Mouse (Mus musculus): Measurements from ENCODE around the gene Nrp1. TPM values are rescaled to one million over a fixed set of nuclear protein-coding genes. Genes with fewer than 3 reads are reported as not detected.

Gene Nrp1
- polyA plus RNA-seq, 2 experiments from 2014 or later = 219 to 377 TPM

DNA sequence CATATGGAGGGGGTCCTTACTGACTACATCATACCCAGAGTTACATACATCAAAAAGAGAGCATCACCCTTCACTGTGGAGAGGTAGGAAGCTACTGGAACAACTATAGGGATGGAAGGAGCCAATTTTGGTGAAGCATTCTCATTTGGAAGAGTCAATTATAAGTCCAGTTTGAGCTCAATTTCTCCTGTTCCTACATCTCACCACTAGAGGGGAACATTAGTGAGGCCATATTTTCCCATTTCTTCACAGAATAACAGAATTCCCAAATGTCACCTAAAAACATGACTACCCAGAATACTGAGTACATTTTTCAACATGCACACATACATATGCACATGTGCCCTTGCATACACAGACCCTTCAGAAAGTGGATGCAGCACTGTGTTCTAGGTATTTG is 152.6 kb downstream of the Nrp1 start:
- no peak for ATAC-seq

DNA sequence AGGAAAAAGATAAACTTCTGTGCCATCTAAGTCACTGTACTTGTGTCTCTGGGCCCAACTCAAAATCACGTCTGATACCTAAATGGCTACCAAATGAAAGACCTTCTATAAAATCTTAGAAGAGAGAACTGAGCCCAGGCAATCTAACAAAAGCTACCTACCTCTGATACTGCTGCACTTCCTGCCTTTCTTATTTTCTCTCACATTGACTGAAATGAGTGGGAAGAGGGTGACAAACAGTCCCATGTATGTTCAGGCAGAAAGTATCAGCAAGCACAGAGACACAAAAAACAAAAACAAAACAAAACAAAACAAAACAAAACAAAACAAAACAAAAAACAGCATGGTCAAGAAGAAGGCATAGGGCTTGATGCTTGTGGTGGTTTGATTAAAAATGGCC is 153.3 kb downstream of the Nrp1 start:
- peak; percentile 65 for ATAC-seq

DNA sequence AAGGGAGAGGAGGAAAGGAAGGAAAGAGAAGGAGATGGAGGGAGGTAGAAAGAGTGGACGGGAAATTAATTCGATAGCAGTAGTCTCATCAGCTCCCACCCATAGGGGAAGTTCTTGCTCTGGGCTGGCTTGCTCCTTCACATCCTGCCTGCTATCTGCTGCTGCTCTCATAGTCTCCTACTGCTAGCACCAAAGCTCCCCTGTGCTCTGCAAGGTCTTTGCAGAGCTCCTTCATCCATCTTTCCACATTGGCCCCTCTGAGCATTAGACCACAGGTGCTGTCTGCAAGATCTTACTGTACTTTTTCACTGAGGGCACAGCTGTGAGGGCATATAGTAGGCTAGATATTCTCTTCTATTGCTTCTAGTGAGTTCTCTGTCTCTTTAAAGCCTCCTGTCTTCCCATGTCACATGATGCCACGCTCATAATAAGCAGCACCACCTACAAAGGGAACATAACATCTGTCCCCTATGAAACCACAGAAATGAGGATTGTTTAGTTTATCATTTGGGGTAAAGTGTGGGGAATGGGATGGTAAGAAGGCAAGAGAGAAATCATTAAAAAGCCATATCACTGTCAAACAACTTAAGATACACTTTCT is 158.5 kb downstream of the Nrp1 start:
- ATAC-seq = peak; percentile 54

DNA sequence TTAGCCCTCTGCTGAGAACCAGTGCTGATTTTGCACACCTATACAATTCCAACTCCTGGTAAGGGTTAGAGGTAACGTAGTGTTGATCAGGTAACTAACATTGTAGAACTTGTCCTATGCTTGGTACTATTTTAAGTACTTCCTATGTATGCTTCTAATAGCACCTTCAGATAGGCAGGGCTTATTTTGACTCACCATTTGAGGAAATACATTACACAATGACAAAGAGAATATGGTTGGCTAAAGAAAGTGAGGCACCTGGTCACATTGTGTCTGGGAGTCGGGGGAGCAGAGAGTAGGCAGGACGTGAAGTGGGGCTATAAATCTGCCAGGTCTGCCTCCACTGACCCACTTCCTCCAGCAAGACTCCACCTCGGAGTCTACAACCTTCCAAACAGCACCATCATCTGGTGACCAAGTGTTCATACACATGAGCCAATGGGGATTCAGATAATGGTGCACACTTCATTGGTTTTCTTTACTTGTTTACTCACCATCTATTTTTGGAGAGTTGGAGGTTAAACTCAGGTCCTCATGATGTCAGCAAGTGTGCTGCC is 159.2 kb downstream of the Nrp1 start:
- ATAC-seq = peak; percentile 63

DNA sequence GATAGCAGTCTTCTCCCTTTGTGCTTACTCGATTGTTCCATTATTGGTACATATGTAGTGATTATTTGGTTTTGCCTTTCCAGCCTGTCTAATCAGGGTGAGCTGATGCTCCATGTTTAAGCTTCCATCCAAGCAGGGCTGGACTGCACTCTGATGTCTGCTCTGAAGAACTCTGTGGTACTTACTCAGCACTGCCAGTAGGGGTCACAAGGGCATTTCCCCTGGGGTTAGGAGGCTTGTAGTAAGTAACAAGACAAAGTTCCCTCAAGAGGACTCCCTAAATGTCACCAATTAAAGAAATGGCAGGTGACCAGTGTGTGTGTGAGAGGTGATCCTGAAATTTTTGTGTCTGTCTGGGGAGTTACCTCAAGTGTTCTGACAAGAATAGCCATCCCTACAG is 161.0 kb downstream of the Nrp1 start:
- peak; percentile 62 for ATAC-seq

DNA sequence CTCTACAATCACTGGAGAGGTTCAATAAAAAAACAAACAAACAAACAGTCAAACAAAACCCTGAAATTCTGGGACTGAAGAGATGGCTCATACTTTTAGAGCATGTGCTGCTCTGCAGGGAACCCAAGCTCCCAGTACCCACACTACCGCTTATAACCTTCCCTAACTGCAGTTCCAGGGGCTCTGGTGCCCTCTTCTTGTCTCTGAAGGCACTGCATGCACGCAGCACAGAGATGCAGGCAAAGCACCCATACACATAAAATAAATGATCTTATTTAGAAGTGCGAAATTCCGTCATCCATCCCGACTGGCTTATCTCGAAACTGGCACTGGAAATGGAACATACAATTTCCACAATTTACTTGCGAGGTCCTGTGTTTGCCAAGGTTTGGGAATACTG is 165.4 kb downstream of the Nrp1 start:
- no peak for ATAC-seq

DNA sequence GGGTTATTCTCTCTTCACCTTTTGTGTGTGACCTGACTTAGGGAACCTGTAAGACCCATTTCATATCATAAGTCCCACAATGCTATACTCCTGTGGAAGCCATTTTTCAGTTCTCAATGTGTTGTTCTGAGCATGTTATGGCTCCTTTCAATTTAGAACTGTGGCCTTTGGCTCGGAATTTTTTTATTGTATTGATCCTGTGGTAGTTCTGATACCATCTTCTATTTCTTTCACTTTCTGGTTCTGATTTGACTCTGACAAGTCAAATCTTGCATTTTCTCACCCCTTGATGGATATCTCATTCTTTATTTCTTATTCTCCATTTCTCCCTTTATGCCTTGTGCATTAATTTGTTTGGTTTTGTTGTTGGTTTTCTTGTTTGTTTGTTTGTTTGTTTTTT is 167.5 kb downstream of the Nrp1 start:
- ATAC-seq = peak; percentile 44

DNA sequence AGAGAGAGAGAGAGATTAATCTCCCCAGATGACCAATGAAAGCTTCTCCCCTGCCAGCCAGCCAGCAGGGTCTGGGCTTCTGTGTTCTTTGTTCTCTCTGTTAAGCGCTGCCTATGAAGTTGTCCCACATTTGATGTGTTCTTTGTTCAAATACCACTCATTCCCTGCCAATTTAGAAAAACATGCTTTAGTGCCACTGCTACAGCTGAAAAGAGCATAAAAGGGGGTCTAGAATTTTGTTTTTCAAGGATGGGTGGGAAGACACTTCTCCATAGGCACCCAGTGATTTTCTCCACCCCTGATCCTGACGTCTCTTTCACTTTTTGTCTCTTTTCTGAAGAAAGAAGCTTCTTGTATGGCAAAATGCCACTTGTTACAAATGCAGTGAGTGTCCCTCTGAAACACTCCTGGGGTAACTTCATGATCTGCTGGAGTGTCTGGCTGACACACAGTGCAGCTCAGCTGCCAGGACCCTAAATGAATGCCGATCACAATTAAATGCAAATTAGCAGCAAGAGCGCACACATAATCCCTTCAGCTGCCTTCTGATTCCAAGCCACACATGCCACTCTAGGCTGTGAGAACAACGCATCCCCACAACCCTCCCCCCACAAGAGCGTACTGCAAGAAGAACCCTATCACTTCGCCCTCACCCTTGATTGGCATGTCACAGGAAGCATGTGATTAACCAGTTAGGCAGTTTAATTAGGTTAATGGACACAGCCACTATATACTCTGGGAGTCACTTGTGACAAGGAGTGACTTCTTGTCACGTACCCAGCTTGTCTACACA is 170.4 kb downstream of the Nrp1 start:
- peak; percentile 50 for ATAC-seq

DNA sequence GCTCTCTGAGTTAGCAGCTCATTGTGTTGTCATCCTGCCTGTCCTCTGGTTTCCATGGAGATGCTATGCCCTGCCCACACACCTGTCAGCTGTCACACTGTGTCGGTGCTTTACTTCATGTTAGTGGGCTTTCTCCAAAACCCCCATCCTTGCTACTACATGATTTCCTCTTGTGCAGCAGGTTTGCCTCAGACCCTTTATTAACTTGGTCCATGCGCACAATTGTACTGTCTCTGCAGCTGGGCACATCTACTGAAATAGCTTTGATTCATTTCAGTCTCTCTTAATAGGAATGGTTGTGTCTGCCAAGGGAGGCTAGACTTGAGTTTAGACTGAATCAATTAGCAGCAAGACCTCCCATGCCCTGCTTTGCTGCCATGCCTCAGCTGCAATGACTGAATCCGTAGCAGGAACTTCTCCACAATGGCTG is 176.1 kb downstream of the Nrp1 start:
- peak; percentile 85 for ATAC-seq

DNA sequence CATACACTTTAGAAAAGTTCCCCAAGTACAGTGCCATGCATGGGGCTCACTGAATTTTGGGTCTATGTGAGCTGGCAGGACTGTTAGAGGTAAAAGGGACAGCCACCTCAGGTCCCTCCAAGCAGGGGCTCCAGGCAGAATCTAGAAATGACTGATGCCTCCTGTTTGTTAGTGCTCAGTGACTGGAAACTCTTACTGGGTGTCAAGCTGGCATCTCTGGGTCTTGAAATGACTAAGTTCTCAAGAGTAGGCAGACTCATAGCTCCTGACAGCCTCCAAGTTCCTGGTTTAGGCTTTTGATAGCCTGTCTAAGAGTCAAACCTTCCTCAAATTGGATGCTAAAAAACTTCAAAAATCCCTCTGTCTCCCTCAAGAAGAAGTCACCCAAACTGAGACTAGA is 177.3 kb downstream of the Nrp1 start:
- ATAC-seq = peak; percentile 72

DNA sequence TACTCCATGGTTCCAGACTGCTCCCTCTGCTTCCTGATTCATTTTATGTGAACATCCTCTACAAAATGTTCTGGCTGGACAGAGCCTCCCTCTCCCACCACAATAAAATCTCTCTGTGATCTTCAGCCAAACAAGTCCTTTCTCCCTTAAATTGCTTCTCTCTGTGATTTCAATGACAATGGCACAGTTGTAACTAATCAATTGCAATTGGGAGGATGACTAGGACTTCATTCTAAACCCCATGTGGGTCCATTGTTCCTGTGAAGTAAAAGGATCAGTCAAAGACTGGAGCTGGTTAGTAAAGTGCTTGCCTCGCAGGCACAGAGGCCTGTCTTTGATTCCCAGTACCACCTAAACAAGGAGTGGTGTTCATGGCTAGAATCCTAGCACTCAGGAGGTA is 180.0 kb downstream of the Nrp1 start:
- no peak for ATAC-seq

DNA sequence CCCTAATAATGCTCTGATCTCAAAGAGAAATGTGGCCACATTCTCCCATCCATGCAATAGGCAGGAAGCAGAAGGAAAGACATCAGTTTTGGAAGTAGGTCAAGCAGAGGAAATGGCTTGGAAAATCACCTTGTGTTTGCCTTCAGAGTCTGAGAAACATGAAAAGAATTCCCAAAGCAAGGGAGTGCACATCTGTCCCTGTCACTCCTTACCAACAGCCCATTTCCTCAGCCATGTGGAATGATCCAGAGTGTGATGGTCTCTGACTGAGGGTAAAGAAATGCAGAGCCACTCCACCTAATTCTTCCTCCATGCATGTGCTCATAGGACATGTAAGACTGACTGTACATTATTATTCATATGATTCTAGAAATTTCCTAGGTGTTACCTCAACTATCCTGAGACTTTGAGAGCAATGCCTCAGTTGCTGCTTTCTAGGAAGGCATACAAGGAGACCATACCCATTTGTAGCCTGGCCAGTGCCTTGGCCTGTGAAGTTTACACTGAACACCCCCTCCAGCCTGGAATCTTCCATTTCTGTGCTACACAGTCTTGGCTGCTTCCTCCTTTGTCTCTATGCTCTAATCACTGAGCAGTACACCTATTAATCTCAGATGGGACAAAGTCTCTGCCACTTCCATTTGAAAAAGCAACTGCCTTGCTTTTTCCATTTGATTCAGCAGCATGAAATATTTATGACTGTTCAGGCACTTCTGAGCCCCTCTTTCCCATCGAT is 183.1 kb downstream of the Nrp1 start:
- ATAC-seq = no peak

DNA sequence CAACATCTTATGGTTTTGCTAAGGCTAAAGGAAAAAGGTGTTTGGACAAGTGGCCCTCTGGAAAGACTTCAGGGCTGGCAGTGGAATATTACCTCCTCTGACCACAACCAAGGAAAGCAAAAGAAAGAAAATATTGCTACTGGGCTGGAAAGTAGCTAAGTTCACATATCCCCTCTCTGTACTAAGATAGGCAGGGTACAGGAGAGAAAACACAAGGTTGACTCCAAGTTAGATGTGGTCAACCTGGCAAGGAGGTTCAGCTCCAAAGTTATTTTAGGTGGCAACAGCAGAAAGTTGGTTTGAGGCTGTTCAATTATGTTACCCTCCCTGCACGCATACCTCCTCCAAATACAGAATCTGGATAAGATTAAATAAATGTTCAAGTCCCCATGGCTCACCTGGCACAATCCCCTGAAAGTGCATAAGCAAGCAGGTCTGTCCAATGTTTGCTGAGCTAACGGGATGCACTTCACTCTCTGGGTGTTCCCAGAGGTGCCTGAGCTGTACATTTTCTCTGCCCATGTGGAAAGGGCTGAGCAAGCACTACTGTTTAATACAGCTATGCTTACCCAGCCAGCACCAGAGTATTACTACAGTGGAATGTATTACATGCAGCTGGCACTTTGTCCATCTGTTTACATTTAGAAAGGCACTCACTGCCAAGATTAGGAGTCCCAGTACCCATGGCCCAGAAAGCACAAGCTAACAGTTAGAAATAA is 185.9 kb downstream of the Nrp1 start:
- ATAC-seq = no peak

DNA sequence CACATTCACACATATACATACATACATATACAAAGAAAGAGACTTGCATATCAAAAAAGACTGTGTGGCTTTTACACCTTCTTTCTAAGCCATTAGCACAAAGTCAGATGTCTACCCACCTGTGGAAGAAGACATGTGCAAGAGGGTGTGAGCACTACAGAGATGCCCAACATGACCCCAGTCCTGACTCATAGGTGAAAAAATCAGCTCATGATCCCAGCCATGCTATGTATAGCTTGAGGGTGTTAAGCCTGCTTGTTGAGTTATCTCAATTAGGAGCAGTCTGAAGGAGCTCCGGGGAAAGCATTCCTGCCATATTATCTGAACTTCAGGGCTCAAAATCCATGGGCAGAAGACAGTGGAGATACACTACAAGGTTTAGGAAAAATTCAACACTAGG is 187.9 kb downstream of the Nrp1 start:
- no peak for ATAC-seq

DNA sequence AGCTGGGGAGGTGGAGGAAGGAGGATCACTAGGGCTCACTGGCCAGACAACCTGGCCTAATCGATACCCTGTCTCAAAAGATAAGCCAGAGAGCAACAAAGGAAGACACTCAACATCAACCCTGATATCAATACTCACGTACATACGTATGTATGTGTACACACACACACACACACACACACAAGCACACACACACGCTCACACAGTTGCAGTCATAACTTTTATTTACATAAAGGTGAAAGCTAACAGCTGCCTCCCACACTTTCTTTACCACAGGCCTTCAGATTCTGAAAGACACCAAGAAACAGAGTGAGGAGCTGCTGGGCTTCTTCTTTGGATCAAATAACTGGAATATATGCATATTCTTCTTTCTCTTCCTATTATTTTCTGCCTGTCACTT is 189.0 kb downstream of the Nrp1 start:
- peak; percentile 17 for ATAC-seq

DNA sequence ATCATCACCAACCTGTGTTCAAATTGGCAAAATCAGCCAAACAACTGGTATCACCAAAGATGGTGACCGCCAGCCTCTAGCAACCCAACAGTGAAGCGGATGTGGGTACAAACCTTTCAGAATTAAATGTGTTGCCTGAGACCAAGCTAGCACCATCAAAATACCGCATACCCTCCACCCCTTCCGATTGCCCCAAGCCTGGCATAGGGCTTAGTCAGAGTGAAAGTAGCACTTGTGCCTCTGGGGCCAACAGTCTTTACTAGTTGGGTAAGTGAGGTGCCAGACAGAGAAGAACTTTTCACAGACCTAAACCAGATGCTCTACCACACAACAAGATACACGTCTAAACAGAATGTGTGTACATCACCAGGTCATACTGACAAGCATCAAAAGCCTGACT is 191.3 kb downstream of the Nrp1 start:
- ATAC-seq = peak; percentile 86

DNA sequence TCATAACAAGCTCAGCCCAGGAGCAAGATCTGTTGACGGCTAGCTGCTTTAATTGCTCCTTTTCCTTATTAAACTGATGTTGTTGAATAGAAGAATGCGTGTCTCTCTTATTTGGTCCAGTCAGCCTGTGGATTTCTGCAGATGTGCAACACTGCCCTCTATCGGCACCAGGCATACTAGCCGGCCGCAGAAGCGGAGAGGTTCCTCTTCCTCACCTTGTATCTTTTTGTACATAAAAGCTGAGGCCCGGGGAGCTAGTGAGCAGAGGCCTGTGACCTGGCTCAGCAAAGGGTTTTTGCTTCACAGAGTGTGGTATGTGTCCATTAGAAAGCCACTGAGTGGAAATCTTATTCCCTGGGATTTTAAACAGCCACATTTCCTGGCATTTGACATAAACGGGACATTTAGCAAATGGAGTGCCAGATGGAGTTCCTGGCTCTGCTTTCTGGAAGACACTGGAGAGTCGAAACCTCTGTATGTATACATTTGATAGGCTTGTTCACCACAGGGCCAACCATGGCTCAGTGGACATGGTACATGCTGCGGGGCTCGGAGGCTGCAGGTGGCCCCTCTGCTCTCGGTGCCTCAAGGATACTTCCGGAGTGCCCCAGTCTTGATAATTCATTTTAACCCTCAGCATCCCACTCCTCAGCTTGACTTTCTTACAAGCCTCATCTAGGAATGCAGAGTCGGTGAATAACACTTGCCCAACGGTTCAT is 193.2 kb downstream of the Nrp1 start:
- ATAC-seq = peak; percentile 40

All from CD4-positive, CD25-positive, alpha-beta regulatory T cell, adult 4 months (primary cell).